Mouse (Mus musculus): ENCODE measurements at regions not wholly inside any gene's neighbourhood (a gene's known extent, or its start where the extent isn't known, plus 50 kb on each side); places are given as distances from the start of the nearest gene placed in this dataset.
A peak's percentile ranks its signal among the peaks of the same experiment; 100 is the strongest.

- H3K27ac ChIP-seq (ENCODE audit: low read depth, low read length), result no peak overlapping the region
- H3K4me3 ChIP-seq (ENCODE audit: low read depth, low read length), result no peak overlapping the region
- H3K9ac ChIP-seq (ENCODE audit: low read length), result no peak overlapping the region
- 85% methylated on average over 2 of the region's 2 CpGs for WGBS
- DNase-seq (ENCODE audit: low spot score) (no peak), ATAC-seq (ENCODE audit: insufficient read depth, low FRiP score, low TSS enrichment) (no peak)
- H3K4me2 ChIP-seq (ENCODE audit: low read depth), result no peak overlapping the region
- H3K27me3 ChIP-seq (ENCODE audit: control insufficient read depth, insufficient read depth, low read length), result no peaks in the 10 kb centered on the region
- H3K4me1 ChIP-seq (ENCODE audit: control insufficient read depth, insufficient read depth, low read length), result no peaks in the 10 kb centered on the region
- H3K36me3 ChIP-seq (ENCODE audit: control insufficient read depth, insufficient read depth, low read length), result no peaks in the 10 kb centered on the region
- no peaks in the 10 kb centered on the region for H3K9me3 ChIP-seq (ENCODE audit: control insufficient read depth, low read length)
These were observed 144.0 kb upstream of the Ptbp2 start for GRCm38 (mm10) chr3:119928281-119928680.

GRCm38 (mm10) chr3:119919501-119920141, 135.4 kb upstream of the Ptbp2 start:
- Histone ChIP-seq H3K9me3 (ENCODE audit: control insufficient read depth, low read length) (no peaks in the 10 kb centered on the region), H3K4me2 (ENCODE audit: low read depth) (no peak overlapping the region), H3K27me3 (ENCODE audit: control insufficient read depth, insufficient read depth, low read length) (no peaks in the 10 kb centered on the region), H3K9ac (ENCODE audit: low read length) (no peak overlapping the region), H3K4me3 (ENCODE audit: low read depth, low read length) (no peak overlapping the region), H3K4me1 (ENCODE audit: control insufficient read depth, insufficient read depth, low read length) (no peaks in the 10 kb centered on the region), H3K36me3 (ENCODE audit: control insufficient read depth, insufficient read depth, low read length) (no peaks in the 10 kb centered on the region), H3K27ac (ENCODE audit: low read depth, low read length) (no peak overlapping the region)
- ATAC-seq (ENCODE audit: insufficient read depth, low FRiP score, low TSS enrichment) (no peak), DNase-seq (ENCODE audit: low spot score) (no peak)
- WGBS, result 84% methylated on average over 4 of the region's 4 CpGs

DNA sequence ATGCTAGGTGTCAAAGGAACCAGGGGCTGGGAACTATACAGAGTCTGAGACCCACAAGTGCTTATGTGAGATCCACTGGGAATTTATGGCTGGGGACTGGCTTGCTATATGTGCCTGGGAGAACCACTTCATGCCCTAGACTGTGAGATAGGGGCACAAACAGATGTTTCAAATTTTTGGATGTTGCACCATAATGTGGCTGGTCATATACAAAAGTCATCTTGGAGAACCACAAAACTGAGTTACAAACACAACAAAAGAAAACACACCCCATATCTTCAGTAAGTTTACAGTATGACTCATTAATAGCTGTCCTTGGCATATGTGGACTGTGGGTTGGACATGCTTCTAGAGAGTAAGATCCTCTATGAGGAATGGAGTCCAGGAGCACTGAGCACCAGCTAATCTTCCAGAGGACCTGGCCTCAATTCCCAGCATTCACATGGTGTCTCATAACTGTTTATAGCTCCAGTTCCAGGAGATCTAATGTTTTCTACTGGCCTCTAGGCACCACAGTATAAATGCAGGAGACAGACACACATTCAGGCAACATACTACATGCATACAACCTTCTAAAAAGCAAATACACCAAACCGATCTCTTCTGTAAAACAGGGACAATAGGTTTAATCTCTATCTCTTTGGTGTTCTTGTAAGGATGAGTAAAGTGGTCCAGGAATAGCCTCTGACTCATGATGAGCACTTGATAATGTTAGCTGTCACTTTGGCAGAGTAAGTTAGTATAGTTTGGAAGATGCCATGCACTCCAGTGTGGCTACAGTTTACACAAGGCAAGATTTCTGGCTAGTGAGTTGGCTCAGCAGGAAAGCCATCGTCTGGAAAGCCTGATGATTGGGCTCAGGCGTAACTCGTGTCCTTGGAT, 132.0 kb upstream of the Ptbp2 start:
- Histone ChIP-seq H3K36me3 (ENCODE audit: control insufficient read depth, insufficient read depth, low read length) (no peaks in the 10 kb centered on the region), H3K4me3 (ENCODE audit: low read depth, low read length) (no peak overlapping the region), H3K27ac (ENCODE audit: low read depth, low read length) (no peak overlapping the region), H3K9me3 (ENCODE audit: control insufficient read depth, low read length) (no peaks in the 10 kb centered on the region), H3K4me1 (ENCODE audit: control insufficient read depth, insufficient read depth, low read length) (no peaks in the 10 kb centered on the region), H3K4me2 (ENCODE audit: low read depth) (no peak overlapping the region), H3K9ac (ENCODE audit: low read length) (no peak overlapping the region), H3K27me3 (ENCODE audit: control insufficient read depth, insufficient read depth, low read length) (no peaks in the 10 kb centered on the region)
- WGBS, result 56% methylated on average over 4 of the region's 4 CpGs
- ATAC-seq (ENCODE audit: insufficient read depth, low FRiP score, low TSS enrichment), result no peak
- no peak for DNase-seq (ENCODE audit: low spot score)

DNA sequence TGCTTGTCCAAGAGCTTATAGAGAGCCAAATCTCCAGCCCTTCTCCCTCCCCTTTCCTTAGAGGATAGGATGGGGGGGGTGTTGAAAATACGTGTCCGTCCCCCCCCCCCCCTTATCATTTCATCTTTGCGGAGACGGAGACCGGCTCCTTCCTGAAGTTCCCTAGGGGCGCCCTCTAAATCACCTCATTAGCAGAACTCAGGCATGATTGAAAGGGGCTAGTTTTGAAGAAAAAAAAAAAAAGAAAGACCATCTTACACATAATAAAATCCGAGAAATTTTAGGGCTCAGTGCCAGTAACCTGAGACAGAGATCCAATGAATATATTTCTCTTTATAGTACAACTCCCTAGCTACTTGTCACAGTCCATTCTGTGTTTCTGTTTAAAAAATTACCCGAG, 127.3 kb upstream of the Ptbp2 start:
- Histone ChIP-seq H3K36me3 (ENCODE audit: control insufficient read depth, insufficient read depth, low read length) (no peaks in the 10 kb centered on the region), H3K27me3 (ENCODE audit: control insufficient read depth, insufficient read depth, low read length) (no peaks in the 10 kb centered on the region), H3K9me3 (ENCODE audit: control insufficient read depth, low read length) (no peaks in the 10 kb centered on the region), H3K27ac (ENCODE audit: low read depth, low read length) (no peak overlapping the region), H3K4me2 (ENCODE audit: low read depth) (no peak overlapping the region), H3K9ac (ENCODE audit: low read length) (no peak overlapping the region), H3K4me1 (ENCODE audit: control insufficient read depth, insufficient read depth, low read length) (no peaks in the 10 kb centered on the region), H3K4me3 (ENCODE audit: low read depth, low read length) (no peak overlapping the region)
- 66% methylated on average over 8 of the region's 8 CpGs for WGBS
- ATAC-seq (ENCODE audit: insufficient read depth, low FRiP score, low TSS enrichment) (no peak), DNase-seq (ENCODE audit: low spot score) (no peak)

DNA sequence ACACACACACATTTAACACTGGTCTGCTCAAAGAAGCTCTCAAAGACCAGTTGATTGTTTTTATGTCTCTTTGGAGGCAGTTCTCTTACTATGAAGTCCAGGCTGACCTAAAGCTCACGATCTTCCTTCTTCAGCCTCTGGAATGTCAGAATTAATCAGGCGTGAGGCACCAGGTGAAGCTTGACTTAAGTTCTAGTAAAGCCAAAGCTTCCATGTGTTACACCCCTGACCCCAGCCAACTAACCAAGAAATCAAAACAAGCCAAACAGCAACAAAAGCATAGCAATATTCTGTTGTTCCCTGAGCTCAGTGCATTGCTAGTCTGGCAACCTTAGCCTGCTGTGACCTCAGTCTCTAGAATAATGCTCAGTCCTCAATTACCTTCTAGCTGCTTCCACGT, 120.0 kb upstream of the Ptbp2 start:
- Histone ChIP-seq H3K4me1 (ENCODE audit: control insufficient read depth, insufficient read depth, low read length) (no peaks in the 10 kb centered on the region), H3K27ac (ENCODE audit: low read depth, low read length) (no peak overlapping the region), H3K9me3 (ENCODE audit: control insufficient read depth, low read length) (no peaks in the 10 kb centered on the region), H3K4me2 (ENCODE audit: low read depth) (no peak overlapping the region), H3K4me3 (ENCODE audit: low read depth, low read length) (no peak overlapping the region), H3K36me3 (ENCODE audit: control insufficient read depth, insufficient read depth, low read length) (no peaks in the 10 kb centered on the region), H3K9ac (ENCODE audit: low read length) (no peak overlapping the region), H3K27me3 (ENCODE audit: control insufficient read depth, insufficient read depth, low read length) (no peaks in the 10 kb centered on the region)
- ATAC-seq (ENCODE audit: insufficient read depth, low FRiP score, low TSS enrichment), result no peak
- WGBS, result 58% methylated on average over 3 of the region's 3 CpGs
- no peak for DNase-seq (ENCODE audit: low spot score)

DNA sequence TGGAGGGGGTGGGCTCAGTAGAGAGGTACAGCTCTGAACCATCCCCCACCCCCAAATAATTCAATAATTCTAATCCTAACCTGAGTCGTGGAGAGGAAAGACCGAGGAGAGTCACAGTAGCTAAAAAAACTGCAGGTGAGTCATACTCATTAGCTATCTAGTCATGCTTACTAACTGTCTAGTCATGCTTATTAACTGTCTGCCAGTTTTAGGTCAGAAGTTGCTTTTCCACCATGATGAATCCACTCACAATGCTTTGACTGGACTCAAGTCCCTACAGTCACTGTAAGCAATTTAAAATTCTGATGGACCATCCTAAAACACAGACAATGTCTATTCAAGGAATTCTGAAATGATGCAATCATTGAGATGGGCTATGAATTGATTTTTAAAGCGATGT, 110.9 kb upstream of the Ptbp2 start:
- 88% methylated on average over 3 of the region's 3 CpGs for WGBS
- no peaks in the 10 kb centered on the region for H3K36me3 ChIP-seq (ENCODE audit: control insufficient read depth, insufficient read depth, low read length)
- peaks cover 8% of the 10 kb centered on the region; the same call in 1 of the 2 replicates for H3K4me1 ChIP-seq (ENCODE audit: control insufficient read depth, insufficient read depth, low read length)
- DNase-seq (ENCODE audit: low spot score) (no peak), ATAC-seq (ENCODE audit: insufficient read depth, low FRiP score, low TSS enrichment) (no peak)
- no peak overlapping the region for H3K4me3 ChIP-seq (ENCODE audit: low read depth, low read length)
- H3K4me2 ChIP-seq (ENCODE audit: low read depth), result no peak overlapping the region
- H3K9me3 ChIP-seq (ENCODE audit: control insufficient read depth, low read length), result no peaks in the 10 kb centered on the region
- H3K27ac ChIP-seq (ENCODE audit: low read depth, low read length), result no peak overlapping the region
- H3K9ac ChIP-seq (ENCODE audit: low read length), result no peak overlapping the region
- H3K27me3 ChIP-seq (ENCODE audit: control insufficient read depth, insufficient read depth, low read length), result no peaks in the 10 kb centered on the region

DNA sequence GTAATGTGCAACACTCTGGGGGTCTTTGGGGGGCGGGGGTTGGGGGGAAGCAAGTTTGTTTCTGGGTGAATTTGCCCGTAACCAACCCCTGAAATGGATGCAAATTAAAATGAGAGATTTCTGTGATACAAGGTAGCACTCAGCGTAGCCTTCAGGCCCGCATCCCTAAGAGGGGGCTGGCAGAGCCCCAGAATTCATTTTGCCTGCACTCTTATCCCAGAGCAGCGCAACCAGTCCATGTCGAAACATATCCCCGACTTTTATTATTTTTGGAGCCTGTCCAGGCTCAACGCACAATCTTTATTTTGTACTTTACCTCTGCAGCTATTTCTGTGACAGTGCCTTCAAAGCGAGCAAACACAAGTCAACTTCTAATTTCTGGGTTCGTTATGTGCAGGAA, 109.8 kb upstream of the Ptbp2 start:
- 72% methylated on average over 10 of the region's 10 CpGs for WGBS
- Histone ChIP-seq H3K27me3 (ENCODE audit: control insufficient read depth, insufficient read depth, low read length) (no peaks in the 10 kb centered on the region), H3K4me3 (ENCODE audit: low read depth, low read length) (no peak overlapping the region), H3K4me1 (ENCODE audit: control insufficient read depth, insufficient read depth, low read length) (peaks cover 8% of the 10 kb centered on the region; the same call in 1 of the 2 replicates), H3K4me2 (ENCODE audit: low read depth) (no peak overlapping the region), H3K36me3 (ENCODE audit: control insufficient read depth, insufficient read depth, low read length) (no peaks in the 10 kb centered on the region), H3K27ac (ENCODE audit: low read depth, low read length) (no peak overlapping the region), H3K9ac (ENCODE audit: low read length) (no peak overlapping the region), H3K9me3 (ENCODE audit: control insufficient read depth, low read length) (no peaks in the 10 kb centered on the region)
- ATAC-seq (ENCODE audit: insufficient read depth, low FRiP score, low TSS enrichment) (no peak), DNase-seq (ENCODE audit: low spot score) (no peak)

DNA sequence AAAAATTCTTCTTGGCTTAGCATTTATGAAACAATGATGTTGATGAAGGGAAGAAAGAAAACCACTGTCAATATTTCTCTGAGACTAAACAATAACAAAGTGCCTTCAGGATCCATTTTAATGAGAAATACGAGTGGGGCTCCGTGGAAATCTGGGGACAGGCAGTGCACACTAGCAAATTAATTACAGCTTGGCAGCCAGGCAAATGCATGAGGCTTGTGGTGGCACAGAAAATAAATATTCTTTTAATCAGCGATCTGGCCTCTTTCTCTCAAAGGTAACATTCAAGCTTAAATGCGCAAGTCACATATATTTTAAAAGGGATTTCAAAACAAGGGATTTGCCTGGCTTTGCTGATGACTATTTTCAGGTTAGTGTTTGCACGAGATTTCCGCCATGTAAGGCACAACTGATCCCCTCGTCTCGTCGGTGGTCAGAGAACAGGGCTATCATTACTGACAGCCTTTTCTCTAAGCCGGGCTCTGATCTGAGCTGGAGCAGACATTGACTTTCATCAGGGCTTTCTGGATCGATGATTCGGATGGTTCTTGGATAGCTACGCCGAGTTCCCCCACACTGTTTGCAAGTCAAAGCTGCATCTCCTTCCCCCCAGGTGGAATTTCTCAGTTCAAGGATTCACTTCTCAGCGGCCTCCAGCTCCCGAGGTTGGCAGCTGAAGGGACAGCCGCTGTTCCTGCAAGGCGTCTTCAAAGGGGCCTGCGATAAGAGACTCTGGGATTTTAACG, 109.1 kb upstream of the Ptbp2 start:
- Histone ChIP-seq H3K4me1 (ENCODE audit: control insufficient read depth, insufficient read depth, low read length) (peaks cover 8% of the 10 kb centered on the region; the same call in 1 of the 2 replicates), H3K9me3 (ENCODE audit: control insufficient read depth, low read length) (no peaks in the 10 kb centered on the region), H3K4me2 (ENCODE audit: low read depth) (peak overlapping the region; percentile 40), H3K36me3 (ENCODE audit: control insufficient read depth, insufficient read depth, low read length) (no peaks in the 10 kb centered on the region), H3K9ac (ENCODE audit: low read length) (peak overlapping the region; percentile 45), H3K4me3 (ENCODE audit: low read depth, low read length) (0 out of 2 replicates have a peak overlapping the region, but pooled peaks have one; percentile 13), H3K27ac (ENCODE audit: low read depth, low read length) (no peak overlapping the region), H3K27me3 (ENCODE audit: control insufficient read depth, insufficient read depth, low read length) (no peaks in the 10 kb centered on the region)
- no peak for ATAC-seq (ENCODE audit: insufficient read depth, low FRiP score, low TSS enrichment)
- 17% methylated on average over 20 of the region's 20 CpGs for WGBS
- DNase-seq (ENCODE audit: low spot score), result peak; percentile 43
